Mouse (Mus musculus) hindbrain, embryonic 14.5 days (tissue): ENCODE results near the gene Psd4. TPM values are rescaled to one million over a fixed set of nuclear protein-coding genes. Genes with fewer than 3 reads are reported as not detected.

Experiments
- ATAC-seq: fragments of 200-750 bp; cut with Nextera tagmentation; 2 replicates; pipeline ENCODE4 v1.8.0; 2017; ENCODE audit warnings: moderate number of reproducible peaks, mild to moderate bottlenecking, moderate TSS enrichment, moderate library complexity; ENCODE audit not compliant: low FRiP score
- DNase-seq: peaks from one replicate; pipeline ENCODE4 v3.0.0-alpha.2; 2015; ENCODE audit warnings: low spot score
- H3K27ac ChIP-seq: fragments of 300-500 bp; sonication (generic); 2 replicates; pipeline ENCODE4 v1.5.1; 2014; ENCODE audit warnings: mild to moderate bottlenecking, moderate library complexity
- H3K27me3 ChIP-seq: fragments of 300-500 bp; sonication (generic); 2 replicates; pipeline ENCODE4 v1.6.1; 2014; ENCODE audit warnings: mild to moderate bottlenecking, low read length, mixed read lengths; ENCODE audit not compliant: control insufficient read depth, insufficient read depth
- H3K36me3 ChIP-seq: fragments of 300-500 bp; sonication (generic); replicated peaks from 2 replicates; pipeline ENCODE4 v1.6.1; 2014; ENCODE audit not compliant: control insufficient read depth, insufficient read depth
- H3K4me1 ChIP-seq: fragments of 300-500 bp; sonication (generic); replicated peaks from 2 replicates; pipeline ENCODE4 v1.6.1; 2014; ENCODE audit warnings: antibody characterized with exemption, low read length, mixed read lengths; ENCODE audit not compliant: control insufficient read depth, insufficient read depth
- H3K4me2 ChIP-seq: fragments of 300-500 bp; sonication (generic); replicated peaks from 2 replicates; pipeline ENCODE4 v1.6.1; 2014; ENCODE audit warnings: mild to moderate bottlenecking, moderate library complexity
- H3K4me3 ChIP-seq: fragments of 300-500 bp; sonication (generic); replicated peaks from 2 replicates; pipeline ENCODE4 v1.5.1; 2014; ENCODE audit warnings: mild to moderate bottlenecking, low read length
- H3K9ac ChIP-seq: fragments of 300-500 bp; sonication (generic); 2 replicates; pipeline ENCODE4 v1.6.1; 2014
- H3K9me3 ChIP-seq: fragments of 300-500 bp; sonication (generic); 2 replicates; pipeline ENCODE4 v1.6.1; 2016; ENCODE audit warnings: low read length; ENCODE audit not compliant: control insufficient read depth
- WGBS: fragments of 180-500 bp; shearing (Covaris S2); extraction: QIAGEN DNeasy Blood & Tissue Kit; methylation state at CpG from one replicate; pipeline ENCODE4 v1.1.7; 2014; 5-methylcytosine and 5-hydroxymethylcytosine counted together
- polyA plus RNA-seq: library from polyadenylated mRNA; unstranded; fragments of >200 nt; fragmentation: Nextera tagmentation; extraction: Ambion mirVana; gene quantifications from 2 replicates; pipeline ENCODE4 v1.2.1, GENCODE M21; 2014

Gene Psd4
- polyA plus RNA-seq, 1 experiment from 2014 or later = 0.44 TPM

- Histone ChIP-seq H3K9ac (no peak overlapping the region), H3K4me2 (no peak overlapping the region), H3K27me3 (no peaks in the 10 kb centered on the region), H3K4me1 (no peaks in the 10 kb centered on the region), H3K4me3 (no peak overlapping the region), H3K27ac (no peak overlapping the region), H3K36me3 (no peaks in the 10 kb centered on the region), H3K9me3 (no peaks in the 10 kb centered on the region)
- WGBS = 98% methylated on average over 2 of the region's 2 CpGs
- no peak for ATAC-seq
- DNase-seq = no peak
These were observed 14.3 kb upstream of the Psd4 start for GRCm38 (mm10) chr2:24353042-24353441.

DNA sequence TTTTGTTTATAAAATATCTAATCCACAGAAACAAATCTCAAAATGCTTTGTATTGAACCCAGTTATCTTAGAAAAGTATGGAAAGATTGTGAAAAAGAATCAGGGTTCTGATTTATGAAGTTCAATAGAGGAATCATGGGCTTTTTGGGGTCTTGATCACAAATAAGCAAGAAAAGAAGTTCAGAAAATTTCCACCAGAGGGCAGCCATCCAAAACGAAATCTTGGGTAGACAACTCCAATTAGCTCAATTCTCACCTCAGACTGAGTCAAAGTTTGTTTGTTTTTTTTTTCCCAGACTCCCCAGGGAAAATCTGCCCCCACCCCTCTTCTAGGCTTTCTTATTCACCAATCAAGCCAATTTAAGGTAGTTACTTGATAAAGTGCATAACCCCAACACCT lies 9.7 kb upstream of the Psd4 start:
- no peak overlapping the region for H3K27ac ChIP-seq
- H3K36me3 ChIP-seq = no peaks in the 10 kb centered on the region
- H3K4me3 ChIP-seq = no peak overlapping the region
- no peaks in the 10 kb centered on the region for H3K27me3 ChIP-seq
- no peak overlapping the region for H3K4me2 ChIP-seq
- ATAC-seq = no peak
- DNase-seq = peak; percentile 79
- H3K9me3 ChIP-seq = no peaks in the 10 kb centered on the region
- no peak overlapping the region for H3K9ac ChIP-seq
- no peaks in the 10 kb centered on the region for H3K4me1 ChIP-seq
- WGBS = 16% methylated on average over 1 of the region's 1 CpGs

DNA sequence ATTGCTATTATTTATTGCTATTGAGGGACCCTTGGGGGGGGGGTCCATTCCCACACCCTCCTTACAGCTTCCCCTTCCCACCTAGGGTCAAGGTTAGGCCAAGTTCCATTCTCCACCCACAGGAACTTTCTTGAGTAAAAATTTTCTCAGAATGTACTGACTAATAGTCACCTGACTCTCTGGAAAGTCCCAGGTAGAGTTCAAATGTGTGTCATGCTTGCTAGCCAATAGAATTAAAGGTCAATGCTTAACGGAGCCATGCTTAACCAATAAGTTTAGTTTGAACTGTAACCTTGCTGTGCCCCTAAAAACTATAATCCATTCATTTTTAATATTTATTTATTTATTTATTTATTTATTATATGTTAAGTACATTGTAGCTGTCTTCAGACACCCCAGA lies 8.0 kb upstream of the Psd4 start:
- H3K27me3 ChIP-seq = no peaks in the 10 kb centered on the region
- no peaks in the 10 kb centered on the region for H3K4me1 ChIP-seq
- H3K4me3 ChIP-seq = no peak overlapping the region
- no peak overlapping the region for H3K4me2 ChIP-seq
- ATAC-seq (no peak), DNase-seq (no peak)
- WGBS = 97% methylated on average over 1 of the region's 1 CpGs
- no peak overlapping the region for H3K9ac ChIP-seq
- no peaks in the 10 kb centered on the region for H3K36me3 ChIP-seq
- H3K27ac ChIP-seq = no peak overlapping the region
- no peaks in the 10 kb centered on the region for H3K9me3 ChIP-seq

DNA sequence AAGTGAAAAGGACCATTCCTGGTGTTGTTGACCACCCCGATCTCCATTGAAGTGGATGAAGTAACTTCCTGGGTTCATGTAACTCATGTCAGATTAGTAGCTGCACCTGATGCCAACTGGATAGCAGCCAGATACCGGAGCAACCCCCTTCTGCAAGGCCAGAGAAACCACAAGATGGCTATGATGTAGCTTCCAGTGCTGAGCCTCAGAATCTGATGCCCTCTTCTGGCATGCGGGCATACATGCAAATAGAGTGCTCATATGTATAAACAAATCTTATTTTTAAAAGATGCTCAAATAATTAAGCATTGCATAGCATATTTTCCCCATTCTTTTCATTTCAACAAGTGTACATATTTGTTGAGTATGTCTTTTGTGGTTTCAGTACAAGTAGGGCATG lies 3.6 kb upstream of the Psd4 start:
- Histone ChIP-seq H3K36me3 (no peaks in the 10 kb centered on the region), H3K4me2 (no peak overlapping the region), H3K4me3 (no peak overlapping the region), H3K27me3 (peaks cover 11% of the 10 kb centered on the region; the same call in 1 of the 2 replicates), H3K9ac (no peak overlapping the region), H3K4me1 (0 out of 2 replicates have a peak, but pooled peaks cover 7% of the 10 kb centered on the region), H3K27ac (no peak overlapping the region), H3K9me3 (no peaks in the 10 kb centered on the region)
- ATAC-seq = no peak
- WGBS = 82% methylated on average over 3 of the region's 3 CpGs
- no peak for DNase-seq

DNA sequence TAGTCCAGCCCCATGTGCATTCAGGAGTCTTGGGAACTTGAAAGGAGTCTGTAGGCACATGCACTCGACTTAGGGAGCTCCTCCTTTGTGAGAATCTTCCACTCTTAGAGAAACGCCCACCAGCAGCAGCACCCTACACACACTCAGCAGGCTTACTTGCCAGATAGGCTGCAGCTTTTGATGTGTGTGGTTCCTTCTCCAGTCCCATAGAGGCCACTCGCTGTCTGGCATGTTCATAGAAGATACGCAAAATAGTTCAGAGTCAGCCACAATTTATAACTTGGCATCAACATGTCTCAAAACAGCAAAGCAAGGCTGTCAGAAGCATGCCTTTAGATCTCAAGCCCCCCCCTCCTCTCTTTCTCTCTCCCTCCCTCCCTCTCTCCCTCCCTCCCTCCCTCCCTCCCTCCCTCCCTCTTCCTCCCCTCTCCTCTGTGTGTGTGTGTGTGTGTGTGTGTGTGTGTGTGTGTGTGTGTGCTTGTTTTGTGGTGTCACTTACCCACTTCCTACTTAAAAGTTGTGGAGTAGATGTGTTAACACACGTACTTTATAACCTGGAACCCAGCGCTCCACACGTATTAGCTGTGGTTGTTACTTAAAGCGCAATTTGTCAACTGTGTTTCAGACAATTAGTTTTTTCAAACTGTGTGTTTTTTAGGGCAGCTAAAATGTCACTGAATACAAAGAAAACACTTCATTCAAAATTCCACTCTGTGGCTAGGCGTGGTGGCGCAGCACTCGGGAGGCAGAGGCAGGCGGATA lies 985 bp upstream of the Psd4 start:
- WGBS = 78% methylated on average over 12 of the region's 12 CpGs
- DNase-seq = no peak
- ATAC-seq = no peak

DNA sequence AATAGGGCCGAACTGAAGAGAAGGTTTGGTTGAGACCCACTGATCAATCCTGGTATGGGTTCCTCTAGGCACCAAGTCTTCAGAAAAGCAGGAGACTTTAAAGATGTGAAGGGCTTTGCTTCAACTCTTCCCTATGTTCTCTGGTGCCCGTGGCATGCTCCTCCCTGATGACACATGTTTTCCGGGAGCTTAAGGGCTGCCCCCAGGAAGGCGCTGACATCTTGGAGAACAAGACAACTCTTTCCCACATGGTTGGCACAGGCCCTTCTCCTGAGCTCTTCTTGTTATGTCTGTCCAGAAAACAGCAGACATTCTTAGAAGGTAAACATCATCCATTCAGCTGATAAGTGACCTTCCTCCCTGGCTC lies 498 bp downstream of the Psd4 start:
- 0 out of 2 replicates have a peak, but pooled peaks have one; percentile 17 for ATAC-seq
- DNase-seq = no peak
- Histone ChIP-seq H3K9me3 (no peaks in the 10 kb centered on the region), H3K9ac (no peak overlapping the region; the same call in 1 of the 2 replicates), H3K4me2 (peak overlapping the region; percentile 83), H3K4me1 (0 out of 2 replicates have a peak, but pooled peaks cover 7% of the 10 kb centered on the region), H3K27ac (no peak overlapping the region), H3K27me3 (peaks cover 13% of the 10 kb centered on the region; the same call in 1 of the 2 replicates), H3K36me3 (no peaks in the 10 kb centered on the region), H3K4me3 (peak overlapping the region; percentile 42)
- WGBS = 75% methylated on average over 4 of the region's 4 CpGs

More for the DNA sequence above, 985 bp upstream of the Psd4 start:
- 0 out of 2 replicates have a peak, but pooled peaks cover 7% of the 10 kb centered on the region for H3K4me1 ChIP-seq
- H3K4me2 ChIP-seq = no peak overlapping the region
- H3K4me3 ChIP-seq = no peak overlapping the region
- no peak overlapping the region for H3K9ac ChIP-seq
- peaks cover 13% of the 10 kb centered on the region; the same call in 1 of the 2 replicates for H3K27me3 ChIP-seq
- H3K9me3 ChIP-seq = no peaks in the 10 kb centered on the region
- H3K36me3 ChIP-seq = no peaks in the 10 kb centered on the region
- H3K27ac ChIP-seq = no peak overlapping the region

DNA sequence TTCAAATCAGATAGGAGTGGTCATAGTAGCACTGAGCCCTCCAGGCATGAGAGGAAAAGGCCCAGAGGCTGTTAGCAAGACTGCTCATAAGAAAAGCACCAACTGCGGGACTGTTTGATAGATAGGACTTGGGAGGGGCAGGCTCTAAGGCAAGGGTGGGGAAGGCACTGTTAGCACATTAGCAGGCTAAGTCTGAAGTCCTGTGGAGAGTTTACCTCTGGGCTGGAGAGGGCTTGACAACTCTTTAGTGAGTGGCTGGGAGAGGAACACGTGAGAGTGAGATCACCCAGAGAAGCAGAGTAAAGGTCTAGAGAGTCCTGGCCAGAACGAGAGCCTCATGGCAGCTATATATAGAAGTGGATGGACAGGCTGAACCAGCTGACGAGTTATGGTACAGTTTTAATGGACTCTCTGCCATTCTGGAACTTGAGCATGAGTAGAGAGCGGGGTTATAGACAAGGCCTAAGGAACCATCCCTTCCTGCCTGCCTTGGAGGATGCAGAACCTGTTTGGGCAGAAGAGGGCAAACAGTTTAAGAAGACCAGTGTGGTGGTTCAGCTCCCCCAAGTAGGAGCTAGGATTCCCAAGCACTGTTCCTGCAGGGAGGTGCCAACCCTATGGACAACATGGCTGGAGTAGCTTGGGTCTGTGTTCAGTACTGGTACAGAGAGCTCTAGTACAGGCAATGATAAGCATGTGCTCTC lies 11.5 kb downstream of the Psd4 start:
- Histone ChIP-seq H3K4me1 (no peaks in the 10 kb centered on the region), H3K4me3 (no peak overlapping the region), H3K9me3 (no peaks in the 10 kb centered on the region), H3K36me3 (no peaks in the 10 kb centered on the region), H3K27me3 (no peaks in the 10 kb centered on the region), H3K9ac (no peak overlapping the region), H3K4me2 (no peak overlapping the region), H3K27ac (no peak overlapping the region)
- no peak for DNase-seq
- WGBS = 72% methylated on average over 5 of the region's 5 CpGs
- ATAC-seq = no peak

GRCm38 (mm10) chr2:24382456-24383230 lies 15.3 kb downstream of the Psd4 start:
- no peak for ATAC-seq
- 78% methylated on average over 9 of the region's 9 CpGs for WGBS
- Histone ChIP-seq H3K9ac (no peak overlapping the region), H3K9me3 (no peaks in the 10 kb centered on the region), H3K4me3 (no peak overlapping the region), H3K36me3 (no peaks in the 10 kb centered on the region), H3K4me2 (no peak overlapping the region), H3K4me1 (no peaks in the 10 kb centered on the region), H3K27ac (no peak overlapping the region), H3K27me3 (no peaks in the 10 kb centered on the region)
- DNase-seq = no peak

- H3K4me1 ChIP-seq = no peaks in the 10 kb centered on the region
- no peak overlapping the region for H3K4me3 ChIP-seq
- 82% methylated on average over 3 of the region's 3 CpGs for WGBS
- H3K9ac ChIP-seq = no peak overlapping the region
- no peak overlapping the region for H3K4me2 ChIP-seq
- H3K36me3 ChIP-seq = no peaks in the 10 kb centered on the region
- ATAC-seq (no peak), DNase-seq (no peak)
- no peaks in the 10 kb centered on the region for H3K9me3 ChIP-seq
- no peak overlapping the region for H3K27ac ChIP-seq
- no peaks in the 10 kb centered on the region for H3K27me3 ChIP-seq
These were observed 16.3 kb downstream of the Psd4 start for GRCm38 (mm10) chr2:24383636-24384035.
